Mouse (Mus musculus): ENCODE results near the gene Rps21. TPM values are rescaled to one million over a fixed set of nuclear protein-coding genes. Genes with fewer than 3 reads are reported as not detected.
A peak's percentile ranks its signal among the peaks of the same experiment; 100 is the strongest.
"Not testable (repeated sequence)": the region's sequence is repeated elsewhere in the genome, so short reads cannot be mapped to it uniquely, and the experiment has no call there.

Rps21 gene
- polyA plus RNA-seq, 1 experiment from 2014 or later, result 537 TPM

GRCm38 (mm10) chr2:180259826-180260609 is 2.8 kb downstream of the Rps21 start:
- H3K4me3 ChIP-seq (replicated peaks; ENCODE audit: low read length); H3K9me3 ChIP-seq (replicated peaks; ENCODE audit: control insufficient read depth, low read length); H3K27ac ChIP-seq (ENCODE audit: low read length); H3K9ac ChIP-seq (ENCODE audit: low read length); H3K4me2 ChIP-seq (ENCODE audit: low read depth, low read length); ATAC-seq (ENCODE audit: insufficient read depth, low FRiP score); H3K36me3 ChIP-seq (ENCODE audit: control insufficient read depth, insufficient read depth, low read length); H3K27me3 ChIP-seq (ENCODE audit: control insufficient read depth, insufficient read depth, low read length): not testable (repeated sequence)
- peaks cover 18% of the 10 kb centered on the region for H3K4me1 ChIP-seq (ENCODE audit: control insufficient read depth, insufficient read depth, low read length)
- 62% methylated on average over 17 of the region's 17 CpGs for WGBS

GRCm38 (mm10) chr2:180260610-180261480 is 3.7 kb downstream of the Rps21 start:
- WGBS, result 51% methylated on average over 8 of the region's 8 CpGs
- Histone ChIP-seq H3K36me3 (ENCODE audit: control insufficient read depth, insufficient read depth, low read length) (peaks cover 10% of the 10 kb centered on the region; the same call in 1 of the 2 replicates), H3K4me1 (ENCODE audit: control insufficient read depth, insufficient read depth, low read length) (peaks cover 17% of the 10 kb centered on the region), H3K4me2 (ENCODE audit: low read depth, low read length) (no peak overlapping the region), H3K9me3 (replicated peaks; ENCODE audit: control insufficient read depth, low read length) (no peaks in the 10 kb centered on the region), H3K9ac (ENCODE audit: low read length) (no peak overlapping the region), H3K4me3 (replicated peaks; ENCODE audit: low read length) (no peak overlapping the region), H3K27me3 (ENCODE audit: control insufficient read depth, insufficient read depth, low read length) (no peaks in the 10 kb centered on the region), H3K27ac (ENCODE audit: low read length) (no peak overlapping the region)
- ATAC-seq (ENCODE audit: insufficient read depth, low FRiP score), result no peak

GRCm38 (mm10) chr2:180261901-180262300 is 4.7 kb downstream of the Rps21 start:
- no peak overlapping the region for H3K9ac ChIP-seq (ENCODE audit: low read length)
- H3K36me3 ChIP-seq (ENCODE audit: control insufficient read depth, insufficient read depth, low read length), result peaks cover 10% of the 10 kb centered on the region; the same call in 1 of the 2 replicates
- peak overlapping the region; percentile 33; the same call in 1 of the 2 replicates for H3K27ac ChIP-seq (ENCODE audit: low read length)
- no peak for ATAC-seq (ENCODE audit: insufficient read depth, low FRiP score)
- H3K4me2 ChIP-seq (ENCODE audit: low read depth, low read length), result no peak overlapping the region
- 85% methylated on average over 7 of the region's 7 CpGs for WGBS
- peaks cover 10% of the 10 kb centered on the region for H3K4me1 ChIP-seq (ENCODE audit: control insufficient read depth, insufficient read depth, low read length)
- H3K4me3 ChIP-seq (replicated peaks; ENCODE audit: low read length), result no peak overlapping the region
- H3K9me3 ChIP-seq (replicated peaks; ENCODE audit: control insufficient read depth, low read length), result no peaks in the 10 kb centered on the region
- no peaks in the 10 kb centered on the region for H3K27me3 ChIP-seq (ENCODE audit: control insufficient read depth, insufficient read depth, low read length)

GRCm38 (mm10) chr2:180262441-180262840 is 5.3 kb downstream of the Rps21 start:
- H3K4me3 ChIP-seq (replicated peaks; ENCODE audit: low read length), result no peak overlapping the region
- H3K9me3 ChIP-seq (replicated peaks; ENCODE audit: control insufficient read depth, low read length), result no peaks in the 10 kb centered on the region
- peaks cover 10% of the 10 kb centered on the region for H3K4me1 ChIP-seq (ENCODE audit: control insufficient read depth, insufficient read depth, low read length)
- no peaks in the 10 kb centered on the region for H3K27me3 ChIP-seq (ENCODE audit: control insufficient read depth, insufficient read depth, low read length)
- WGBS, result 73% methylated on average over 3 of the region's 3 CpGs
- H3K36me3 ChIP-seq (ENCODE audit: control insufficient read depth, insufficient read depth, low read length), result peaks cover 10% of the 10 kb centered on the region; the same call in 1 of the 2 replicates
- H3K9ac ChIP-seq (ENCODE audit: low read length), result no peak overlapping the region
- ATAC-seq (ENCODE audit: insufficient read depth, low FRiP score), result peak; percentile 25; the same call in 1 of the 2 replicates
- no peak overlapping the region for H3K4me2 ChIP-seq (ENCODE audit: low read depth, low read length)
- H3K27ac ChIP-seq (ENCODE audit: low read length), result no peak overlapping the region; the same call in 1 of the 2 replicates

GRCm38 (mm10) chr2:180262891-180263290 is 5.7 kb downstream of the Rps21 start:
- no peak overlapping the region for H3K9ac ChIP-seq (ENCODE audit: low read length)
- H3K27ac ChIP-seq (ENCODE audit: low read length), result peak overlapping the region; percentile 22; the same call in 1 of the 2 replicates
- no peak overlapping the region for H3K4me2 ChIP-seq (ENCODE audit: low read depth, low read length)
- peaks cover 9% of the 10 kb centered on the region for H3K4me1 ChIP-seq (ENCODE audit: control insufficient read depth, insufficient read depth, low read length)
- no peak overlapping the region for H3K4me3 ChIP-seq (replicated peaks; ENCODE audit: low read length)
- H3K9me3 ChIP-seq (replicated peaks; ENCODE audit: control insufficient read depth, low read length), result no peaks in the 10 kb centered on the region
- no peak for ATAC-seq (ENCODE audit: insufficient read depth, low FRiP score)
- WGBS, result 80% methylated on average over 10 of the region's 10 CpGs
- no peaks in the 10 kb centered on the region for H3K27me3 ChIP-seq (ENCODE audit: control insufficient read depth, insufficient read depth, low read length)
- peaks cover 10% of the 10 kb centered on the region; the same call in 1 of the 2 replicates for H3K36me3 ChIP-seq (ENCODE audit: control insufficient read depth, insufficient read depth, low read length)

GRCm38 (mm10) chr2:180267955-180268354 is 10.8 kb downstream of the Rps21 start:
- no peak for ATAC-seq (ENCODE audit: insufficient read depth, low FRiP score)
- Histone ChIP-seq H3K9ac (ENCODE audit: low read length) (no peak overlapping the region; the same call in 1 of the 2 replicates), H3K9me3 (replicated peaks; ENCODE audit: control insufficient read depth, low read length) (no peaks in the 10 kb centered on the region), H3K4me2 (ENCODE audit: low read depth, low read length) (no peak overlapping the region), H3K4me3 (replicated peaks; ENCODE audit: low read length) (no peak overlapping the region), H3K27me3 (ENCODE audit: control insufficient read depth, insufficient read depth, low read length) (no peaks in the 10 kb centered on the region), H3K36me3 (ENCODE audit: control insufficient read depth, insufficient read depth, low read length) (no peaks in the 10 kb centered on the region), H3K27ac (ENCODE audit: low read length) (no peak overlapping the region), H3K4me1 (ENCODE audit: control insufficient read depth, insufficient read depth, low read length) (peaks cover 15% of the 10 kb centered on the region)
- WGBS, result 69% methylated on average over 2 of the region's 2 CpGs

- H3K4me2 ChIP-seq (ENCODE audit: low read depth, low read length), result no peak overlapping the region
- no peak overlapping the region for H3K27ac ChIP-seq (ENCODE audit: low read length)
- H3K4me1 ChIP-seq (ENCODE audit: control insufficient read depth, insufficient read depth, low read length), result peaks cover 20% of the 10 kb centered on the region
- H3K36me3 ChIP-seq (ENCODE audit: control insufficient read depth, insufficient read depth, low read length), result no peaks in the 10 kb centered on the region
- WGBS, result 91% methylated on average over 10 of the region's 10 CpGs
- H3K27me3 ChIP-seq (ENCODE audit: control insufficient read depth, insufficient read depth, low read length), result no peaks in the 10 kb centered on the region
- H3K9me3 ChIP-seq (replicated peaks; ENCODE audit: control insufficient read depth, low read length), result no peaks in the 10 kb centered on the region
- ATAC-seq (ENCODE audit: insufficient read depth, low FRiP score), result no peak
- no peak overlapping the region for H3K9ac ChIP-seq (ENCODE audit: low read length)
- H3K4me3 ChIP-seq (replicated peaks; ENCODE audit: low read length), result no peak overlapping the region
Measured at GRCm38 (mm10) chr2:180269329-180269728, 12.2 kb downstream of the Rps21 start.

- no peak for ATAC-seq (ENCODE audit: insufficient read depth, low FRiP score)
- H3K4me2 ChIP-seq (ENCODE audit: low read depth, low read length), result no peak overlapping the region
- H3K27ac ChIP-seq (ENCODE audit: low read length), result no peak overlapping the region
- WGBS, result 72% methylated on average over 7 of the region's 7 CpGs
- no peak overlapping the region for H3K4me3 ChIP-seq (replicated peaks; ENCODE audit: low read length)
- H3K36me3 ChIP-seq (ENCODE audit: control insufficient read depth, insufficient read depth, low read length), result no peaks in the 10 kb centered on the region
- H3K9me3 ChIP-seq (replicated peaks; ENCODE audit: control insufficient read depth, low read length), result no peaks in the 10 kb centered on the region
- H3K9ac ChIP-seq (ENCODE audit: low read length), result peak overlapping the region; percentile 46
- H3K27me3 ChIP-seq (ENCODE audit: control insufficient read depth, insufficient read depth, low read length), result no peaks in the 10 kb centered on the region
- peaks cover 20% of the 10 kb centered on the region for H3K4me1 ChIP-seq (ENCODE audit: control insufficient read depth, insufficient read depth, low read length)
Measured at GRCm38 (mm10) chr2:180270537-180271255, 13.5 kb downstream of the Rps21 start.

Measured in stomach, embryonic 16.5 days (tissue).